Mouse (Mus musculus) kidney, adult 11 months (tissue): ENCODE measurements around the gene BC025920.
A peak's percentile ranks its signal among the peaks of the same experiment; 100 is the strongest.

Source experiments
- DNase-seq: peaks from one replicate; pipeline ENCODE4 v3.0.0; 2022

Gene BC025920

DNA sequence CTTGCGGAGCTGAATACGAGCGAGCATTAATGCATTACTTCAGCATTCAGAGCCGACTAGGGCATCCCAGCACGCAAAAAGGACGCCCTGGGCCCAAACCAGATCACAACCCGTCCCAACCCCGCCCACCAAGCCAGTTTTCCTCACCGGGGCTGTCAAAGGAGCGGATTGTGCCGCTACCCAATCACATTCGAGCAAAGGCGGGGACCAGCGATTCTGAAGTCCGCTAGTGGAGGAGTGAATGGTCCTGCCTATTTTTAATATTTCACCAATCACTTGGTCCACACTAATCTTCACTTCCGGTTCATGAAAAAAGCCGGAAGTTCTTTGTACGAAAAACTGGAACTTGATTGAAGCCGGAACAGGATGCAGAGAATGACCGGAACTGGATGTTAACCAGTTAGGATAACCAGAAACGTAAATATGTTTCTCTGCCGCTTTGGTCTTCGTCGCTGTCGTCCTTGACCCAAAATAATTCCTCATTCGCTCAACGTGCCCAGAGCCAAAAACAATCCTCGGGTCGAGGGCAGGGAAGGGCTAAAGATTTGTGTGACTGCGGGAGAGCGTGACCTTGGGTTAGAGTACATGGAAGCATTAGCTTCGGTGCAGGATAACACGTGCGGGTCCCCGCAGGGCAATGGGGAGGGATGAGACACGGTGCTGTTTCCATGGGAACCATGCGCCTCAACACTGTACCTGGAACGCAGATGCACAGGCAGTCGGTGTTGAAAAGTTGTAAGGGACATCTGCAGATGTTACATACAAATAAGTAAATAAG lies at the start of gene BC025920:
BC025920 (plus strand) TSS at position 297 of the 778 bp plus-strand sequence.
- peak; percentile 98 for DNase-seq

DNA sequence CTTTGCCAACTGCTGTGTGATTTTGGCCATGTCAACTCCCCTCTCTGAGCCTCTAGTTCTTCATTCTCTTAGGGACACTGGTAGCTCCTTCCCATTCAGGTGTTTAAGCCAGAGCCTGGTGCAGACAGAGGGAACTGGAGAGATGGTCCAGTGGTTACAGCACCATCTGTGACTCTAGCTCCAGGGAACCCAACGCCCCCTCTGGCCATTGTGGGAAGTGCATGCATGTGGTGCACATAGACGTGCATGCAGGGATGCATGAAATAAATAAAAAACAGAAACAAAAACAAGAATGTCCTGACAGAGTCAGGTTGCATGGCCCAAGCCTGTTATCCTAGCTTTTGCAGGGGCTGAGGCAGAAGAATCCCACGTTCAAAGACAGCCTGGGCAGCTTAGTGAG lies 49.8 kb upstream of the BC025920 start:
- no peak for DNase-seq

DNA sequence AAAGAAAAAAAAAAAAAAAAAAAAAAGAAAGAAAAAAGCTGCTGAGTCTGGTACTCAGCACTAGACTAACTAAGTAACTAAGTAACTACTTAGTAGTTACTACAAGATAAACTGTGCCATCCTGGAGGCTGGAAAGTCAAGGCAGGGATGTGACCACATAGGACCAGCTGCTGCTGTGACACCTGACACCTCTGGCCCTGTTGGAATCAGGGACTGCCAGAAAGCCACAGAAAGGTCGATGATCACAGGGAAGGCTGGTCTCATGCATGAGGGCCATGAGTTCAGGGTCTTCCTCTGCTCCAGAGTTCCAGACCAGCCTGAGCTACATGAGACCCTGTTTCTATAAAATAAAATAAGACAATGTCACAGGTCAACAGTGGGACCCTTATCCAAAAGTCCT lies 48.6 kb upstream of the BC025920 start:
- DNase-seq = no peak

DNA sequence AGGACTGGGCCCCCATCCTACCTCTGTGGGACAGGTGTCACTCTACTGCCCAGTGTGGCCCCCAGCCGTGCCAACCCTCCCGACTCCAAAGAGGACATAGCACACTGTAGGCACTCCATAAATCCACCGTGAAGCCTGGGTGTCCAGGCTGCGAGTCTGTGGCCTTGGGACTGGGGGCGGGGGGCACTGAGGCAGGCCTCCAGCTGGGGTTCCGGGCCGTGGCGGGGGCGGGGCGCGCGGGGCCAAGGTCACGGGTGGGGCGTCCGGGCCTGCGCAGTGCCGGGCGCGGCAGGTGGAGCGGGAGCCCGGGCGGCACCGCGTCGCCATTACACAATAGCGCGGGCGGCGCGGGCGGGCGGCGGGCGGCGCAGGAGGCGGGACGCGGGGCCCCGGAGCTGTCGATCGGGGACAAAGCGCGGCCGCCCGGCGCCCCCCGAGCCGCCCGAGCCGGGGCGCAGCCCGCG lies 46.9 kb upstream of the BC025920 start, which contains the start of gene Aes:
Aes (plus strand) TSS at position 326 of the 464 bp plus-strand sequence.
- DNase-seq = peak; percentile 78

DNA sequence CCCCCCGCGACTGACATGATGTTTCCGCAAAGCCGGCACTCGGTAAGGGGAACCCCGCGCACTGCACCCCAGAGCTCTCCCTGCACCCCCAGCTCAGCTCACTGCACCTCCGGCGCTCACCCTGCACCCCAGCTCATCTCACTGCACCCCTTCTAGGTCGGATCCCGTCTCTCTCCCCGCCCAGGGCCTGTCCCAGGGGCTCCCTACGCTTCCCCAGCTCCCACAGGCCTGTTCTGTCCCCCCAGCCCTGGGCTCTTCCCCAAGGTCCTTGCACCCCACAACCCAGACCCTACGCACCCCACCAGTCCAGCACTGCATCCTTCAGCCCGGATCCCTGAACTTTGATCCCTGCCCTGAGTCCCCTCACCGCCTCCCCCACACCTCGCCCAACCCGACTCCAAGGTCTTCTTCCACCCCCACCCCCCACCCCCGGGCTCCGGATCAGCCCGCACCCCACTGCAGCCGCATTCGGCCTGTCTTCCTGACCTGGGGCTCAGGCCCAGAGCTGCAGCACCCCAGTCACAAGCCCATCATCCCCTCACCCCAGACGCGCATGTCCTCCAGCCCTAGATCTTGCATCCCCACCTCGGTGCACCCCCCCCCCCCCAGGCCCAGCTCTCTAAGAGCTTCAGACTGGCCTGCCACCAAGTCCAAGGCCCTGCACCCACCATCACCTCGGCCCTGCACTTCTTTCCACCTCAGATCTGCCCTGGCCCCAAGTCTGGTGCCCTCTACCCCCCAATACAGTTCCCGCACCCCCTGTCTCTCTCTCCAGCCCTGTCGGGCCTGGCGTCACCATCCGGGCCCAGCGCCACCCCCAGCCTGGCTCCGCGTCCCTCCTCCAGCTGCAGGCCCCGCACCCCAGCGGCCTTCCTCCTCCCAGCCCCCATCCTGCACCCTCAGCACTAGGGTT lies 46.2 kb upstream of the BC025920 start:
- DNase-seq = peak; percentile 68

DNA sequence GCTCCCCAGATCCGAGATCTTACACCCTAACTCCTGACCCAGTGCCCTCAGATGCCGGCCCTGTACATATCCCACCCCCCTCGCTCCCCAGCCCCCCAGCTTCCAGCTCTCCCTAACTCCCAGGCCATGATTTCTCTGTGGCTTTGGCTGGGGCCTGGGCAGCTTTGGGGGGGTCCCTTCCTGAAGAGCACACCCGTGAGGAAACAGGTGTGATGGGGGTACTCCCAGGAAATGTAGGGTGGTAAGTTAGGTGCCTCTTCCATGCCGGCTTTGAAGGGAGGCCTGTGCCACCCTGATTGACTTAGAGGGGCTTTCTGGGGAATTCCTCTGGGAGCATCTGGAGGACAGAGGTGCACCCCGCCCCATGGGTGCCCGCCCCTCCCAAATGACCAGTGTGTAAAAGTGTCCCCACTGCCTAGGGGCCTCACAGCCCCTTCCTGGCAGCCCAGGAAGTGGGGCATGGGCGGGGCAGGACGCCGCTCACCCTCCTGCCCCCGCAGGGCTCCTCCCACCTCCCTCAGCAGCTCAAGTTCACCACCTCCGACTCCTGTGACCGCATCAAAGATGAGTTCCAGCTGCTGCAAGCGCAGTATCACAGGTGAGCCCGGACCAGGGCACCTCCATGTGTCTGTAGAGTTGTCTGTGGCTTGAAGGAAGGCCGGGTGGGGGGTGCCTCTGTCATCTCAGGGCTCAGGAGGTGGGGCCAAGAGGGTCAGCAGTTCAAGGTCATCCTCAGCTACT lies 45.2 kb upstream of the BC025920 start:
- peak; percentile 69 for DNase-seq

DNA sequence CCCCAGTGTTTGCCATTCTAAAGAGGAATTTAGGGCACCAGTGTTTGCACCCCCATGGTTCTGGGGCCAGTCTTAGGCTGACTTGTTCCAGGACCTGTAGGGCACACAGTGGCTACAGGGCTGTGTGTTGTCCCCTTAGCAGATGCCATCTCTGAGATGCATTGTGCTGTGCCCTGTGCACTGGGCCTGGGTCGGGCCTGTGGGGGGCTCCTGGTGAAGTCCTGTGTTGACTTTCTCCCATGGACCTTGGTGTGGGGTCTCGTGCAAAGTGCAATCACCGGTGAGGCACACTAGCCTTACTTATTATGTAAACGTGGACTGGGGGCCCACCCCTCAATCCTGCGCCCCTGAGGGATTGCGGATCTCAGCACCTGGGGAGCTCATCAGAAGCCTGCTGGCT lies 43.7 kb upstream of the BC025920 start:
- no peak for DNase-seq

DNA sequence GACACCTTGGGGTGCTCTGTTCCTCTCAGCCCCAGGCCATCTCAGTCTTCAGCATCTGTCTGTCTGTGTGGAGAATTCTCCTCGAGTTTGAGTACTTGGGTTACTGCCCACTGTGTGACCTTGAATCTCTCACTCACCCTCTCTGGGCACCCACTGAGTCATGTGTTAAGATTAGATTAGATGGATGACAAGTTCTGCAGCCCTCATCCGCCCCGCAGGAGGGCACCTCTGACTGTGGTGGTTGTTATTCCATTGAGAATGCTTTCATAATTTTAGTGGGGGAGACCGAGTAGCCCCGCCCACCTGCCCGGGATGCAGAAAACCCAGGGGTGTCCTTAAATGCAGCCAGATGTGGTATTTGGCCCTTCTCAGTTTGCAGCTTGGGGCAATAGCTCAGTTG lies 42.6 kb upstream of the BC025920 start:
- no peak for DNase-seq

DNA sequence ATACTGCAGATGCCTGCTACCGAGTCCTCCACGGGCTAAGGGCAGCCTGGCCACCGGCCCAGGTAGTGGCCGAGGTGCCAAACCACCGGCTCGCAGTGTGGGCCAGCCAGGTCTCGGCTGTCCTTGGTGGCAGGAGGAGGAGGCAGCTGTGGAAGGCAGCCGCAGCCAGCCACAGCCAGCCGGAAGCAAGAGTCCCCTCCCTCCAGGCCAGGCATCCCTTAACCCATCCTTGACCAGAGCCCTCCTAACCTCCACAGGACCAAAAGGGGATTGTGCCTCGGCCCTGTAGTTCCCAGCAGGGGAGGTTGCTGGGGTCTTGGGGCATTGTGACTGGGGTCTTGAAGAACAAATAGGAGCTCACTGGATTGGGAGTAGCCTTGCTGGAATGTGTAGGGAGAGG lies 41.9 kb upstream of the BC025920 start:
- DNase-seq = peak; percentile 80

DNA sequence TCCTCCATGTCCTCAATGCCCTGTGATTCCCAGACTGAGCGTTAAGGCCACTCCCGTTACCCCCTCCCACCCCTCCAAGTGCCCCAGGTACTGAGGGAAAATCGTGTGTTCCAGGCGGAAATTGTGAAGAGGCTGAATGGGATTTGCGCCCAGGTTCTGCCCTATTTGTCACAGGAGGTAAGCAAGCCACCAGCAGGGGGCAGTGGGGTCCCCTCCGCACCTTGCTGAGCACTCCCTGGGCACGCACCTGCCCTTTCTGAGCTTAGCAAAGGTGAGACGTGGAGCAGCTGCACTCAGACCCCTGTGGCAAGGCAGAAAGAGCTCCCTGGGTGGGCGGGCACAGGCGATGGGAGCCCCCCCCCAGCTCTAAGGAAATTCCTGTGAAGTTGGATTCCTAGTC lies 41.3 kb upstream of the BC025920 start:
- peak; percentile 65 for DNase-seq

DNA sequence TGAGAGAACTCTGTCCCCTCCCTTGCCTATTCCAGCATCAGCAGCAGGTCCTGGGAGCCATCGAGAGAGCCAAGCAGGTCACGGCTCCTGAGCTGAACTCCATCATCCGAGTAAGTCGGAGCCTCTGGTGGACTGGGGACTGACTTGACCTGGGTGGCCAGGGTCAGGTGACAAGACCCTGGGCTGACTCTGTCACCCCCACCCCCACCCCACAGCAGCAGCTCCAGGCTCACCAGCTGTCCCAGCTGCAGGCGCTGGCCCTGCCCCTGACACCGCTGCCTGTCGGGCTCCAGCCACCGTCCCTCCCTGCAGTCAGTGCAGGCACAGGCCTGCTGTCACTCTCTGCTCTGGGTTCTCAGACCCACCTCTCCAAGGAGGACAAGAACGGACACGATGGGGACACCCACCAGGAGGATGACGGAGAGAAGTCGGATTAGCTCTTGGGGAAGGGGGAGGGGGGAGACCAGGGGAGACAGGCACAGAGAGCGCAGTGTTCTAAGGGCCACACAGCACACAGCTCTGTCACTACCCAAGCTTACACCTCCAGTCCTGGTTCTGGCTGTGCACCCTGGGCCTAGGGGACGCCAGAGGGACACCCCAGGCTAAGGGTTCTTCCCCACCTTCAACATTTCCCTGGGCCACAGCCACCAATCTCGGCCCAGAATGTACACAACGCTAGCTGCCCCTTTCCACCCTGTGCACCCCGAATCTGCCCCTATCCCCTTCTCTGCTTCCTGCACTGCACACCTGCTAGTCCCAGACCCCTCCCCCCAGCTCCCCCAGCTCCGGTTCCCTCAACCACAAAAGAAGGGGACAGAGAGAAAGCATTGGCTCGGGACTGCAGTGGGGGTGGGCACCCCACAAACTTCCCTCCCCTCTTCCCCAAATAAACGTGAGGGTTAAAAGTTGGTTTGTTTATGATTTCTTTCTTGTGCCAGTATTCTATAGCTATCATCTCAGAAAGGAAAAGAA lies 40.5 kb upstream of the BC025920 start:
- no peak for DNase-seq

DNA sequence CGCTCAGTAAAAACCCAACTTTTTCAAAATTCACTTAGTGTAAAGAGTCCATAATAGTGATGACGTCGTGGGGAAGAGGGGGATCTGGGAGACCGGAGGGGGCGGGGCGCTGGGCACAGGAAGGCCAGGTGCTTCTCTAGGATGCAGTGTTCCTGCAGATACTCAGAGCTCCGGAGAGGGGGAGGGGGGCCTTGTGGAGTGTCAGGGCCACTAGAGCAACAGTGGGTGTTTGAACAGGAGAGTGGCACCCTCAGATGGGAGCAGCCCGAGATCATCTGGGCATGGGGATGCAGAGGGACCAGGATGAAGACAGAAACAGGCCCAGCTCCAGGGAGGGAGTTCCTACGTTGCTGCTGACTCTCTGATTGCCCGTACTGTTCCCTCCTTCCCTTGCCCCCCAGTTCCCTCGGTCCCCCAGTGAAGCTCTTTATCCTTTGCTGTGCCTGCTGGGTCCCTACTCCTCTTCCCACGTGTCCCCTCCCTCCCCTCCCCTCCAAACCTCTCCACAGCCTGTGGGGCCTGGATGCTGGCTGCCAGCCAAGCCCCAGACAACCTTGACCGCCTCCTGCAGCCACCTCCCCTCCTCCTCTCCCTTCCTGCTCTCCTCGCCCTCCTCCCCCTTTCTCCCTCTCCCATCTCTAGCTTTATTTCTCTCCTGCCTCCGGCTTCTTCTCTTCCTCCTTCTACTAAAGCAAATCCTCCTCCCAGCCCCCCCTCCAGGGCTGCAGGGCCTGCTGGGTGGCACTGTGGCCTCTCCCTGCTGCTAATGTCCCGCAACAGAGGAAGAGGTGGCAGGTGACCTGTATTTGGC lies 37.5 kb upstream of the BC025920 start:
- DNase-seq = peak; percentile 78

DNA sequence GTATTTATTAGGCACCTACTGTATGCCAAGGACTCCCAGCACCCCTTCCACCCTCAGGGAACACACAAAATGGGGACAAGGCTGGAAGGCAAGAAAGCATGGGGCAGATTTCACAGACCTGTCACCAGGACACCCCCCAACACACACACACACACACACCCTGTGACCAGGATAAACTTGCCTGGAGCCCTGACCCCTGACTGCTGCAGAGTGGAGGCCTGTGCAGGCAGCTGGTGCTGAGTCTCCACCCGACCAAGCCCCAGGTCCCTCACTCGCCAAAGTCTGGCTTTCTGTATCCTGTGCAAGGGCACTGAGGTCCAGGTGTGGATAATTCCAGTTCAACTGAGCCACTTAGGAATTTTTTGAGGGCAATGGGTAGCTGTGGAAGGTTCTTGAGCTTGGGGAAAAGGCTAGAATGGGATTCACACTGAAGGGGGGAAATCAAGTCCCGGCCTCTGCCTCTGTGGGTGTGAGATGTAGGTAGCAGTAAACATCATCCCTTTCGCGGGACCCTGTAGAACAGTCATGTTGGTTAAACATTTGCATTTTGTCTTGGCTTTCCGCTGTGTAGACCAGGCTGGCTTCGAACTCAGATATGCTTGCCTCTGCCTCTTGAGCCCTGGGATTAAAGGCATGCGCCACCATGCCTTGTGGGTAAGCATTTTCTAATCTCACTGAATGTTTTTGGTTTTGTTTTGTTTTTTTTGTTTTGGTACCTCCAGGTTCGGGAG lies 36.4 kb upstream of the BC025920 start:
- DNase-seq = peak; percentile 29

DNA sequence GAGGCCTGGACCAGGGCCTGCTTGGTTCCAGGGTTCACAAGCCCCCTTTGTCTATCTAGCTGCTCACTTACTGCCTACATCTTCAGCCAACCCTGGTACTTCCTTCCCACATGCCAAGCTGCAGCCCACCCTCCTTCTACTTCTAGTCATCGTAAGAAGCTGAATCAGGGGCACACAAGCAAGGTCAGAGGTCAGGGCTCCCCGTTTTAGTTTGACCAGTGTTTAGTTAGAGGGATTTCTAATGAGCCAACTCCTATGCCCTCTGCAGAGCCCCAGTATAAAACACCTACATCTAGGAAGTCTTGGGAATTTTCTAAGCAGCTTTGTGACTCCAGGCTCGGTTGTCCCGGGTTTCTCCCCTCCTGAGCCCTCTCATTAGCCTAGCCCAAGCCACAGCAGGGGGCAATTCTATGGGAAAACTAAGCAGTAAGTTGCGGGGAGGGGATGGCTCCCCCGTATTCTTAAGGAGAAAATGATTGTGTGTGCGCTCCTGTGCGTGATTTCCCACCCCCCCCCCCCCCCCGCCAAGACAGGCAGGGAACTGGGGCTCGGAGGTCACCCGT lies 35.8 kb upstream of the BC025920 start:
- DNase-seq = no peak

DNA sequence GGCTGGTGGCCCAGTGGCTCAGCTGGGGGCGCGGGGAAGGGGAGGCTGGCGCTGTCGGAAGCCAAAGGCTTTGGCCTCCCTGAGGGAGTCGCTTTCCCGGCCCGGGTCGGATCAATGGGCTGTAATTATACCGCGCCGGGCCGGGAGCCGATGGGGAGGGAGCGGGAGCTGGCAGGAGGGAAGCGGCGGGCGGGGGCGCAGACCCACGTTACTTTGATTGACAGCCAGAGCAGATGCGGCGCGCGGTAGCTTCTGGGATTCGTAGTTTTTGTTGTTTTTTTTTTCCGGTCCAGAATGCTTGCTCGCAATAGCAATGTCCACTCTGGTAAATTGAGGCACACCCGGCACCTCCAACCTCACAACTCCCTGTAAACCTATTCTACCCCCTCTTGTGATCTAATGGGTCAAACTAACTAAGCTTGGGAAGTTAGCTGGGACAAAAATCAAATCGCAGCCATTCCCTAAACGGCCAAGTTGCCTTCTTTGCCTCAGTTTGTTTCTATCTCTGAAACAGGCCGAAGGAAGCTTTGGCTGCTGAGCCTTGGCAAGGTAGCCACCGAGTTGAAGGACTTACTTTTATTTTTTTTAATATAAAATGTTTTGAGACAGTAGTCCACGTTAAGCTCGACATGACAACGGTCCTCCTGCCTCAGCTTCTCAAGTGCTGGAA lies 35.1 kb upstream of the BC025920 start:
- DNase-seq = peak; percentile 96

DNA sequence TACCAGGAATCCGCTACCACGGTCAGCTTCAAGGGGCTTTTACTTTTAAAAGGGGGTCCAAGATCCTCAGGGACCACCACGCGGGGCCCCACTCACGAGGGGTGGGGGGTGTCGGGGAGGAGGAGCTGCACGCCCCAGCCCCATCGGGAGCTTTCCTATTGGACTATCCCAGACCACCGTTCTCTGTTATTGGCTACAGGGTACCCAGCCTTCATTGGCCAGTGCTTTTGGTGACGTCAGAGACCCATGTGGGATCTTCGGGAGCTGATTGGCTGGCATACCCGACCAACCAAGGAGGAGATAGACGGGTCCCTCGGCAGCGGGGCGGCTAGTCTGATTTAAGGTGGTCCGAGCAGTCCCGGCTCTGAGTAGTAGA lies 34.6 kb upstream of the BC025920 start:
- DNase-seq = peak; percentile 100

DNA sequence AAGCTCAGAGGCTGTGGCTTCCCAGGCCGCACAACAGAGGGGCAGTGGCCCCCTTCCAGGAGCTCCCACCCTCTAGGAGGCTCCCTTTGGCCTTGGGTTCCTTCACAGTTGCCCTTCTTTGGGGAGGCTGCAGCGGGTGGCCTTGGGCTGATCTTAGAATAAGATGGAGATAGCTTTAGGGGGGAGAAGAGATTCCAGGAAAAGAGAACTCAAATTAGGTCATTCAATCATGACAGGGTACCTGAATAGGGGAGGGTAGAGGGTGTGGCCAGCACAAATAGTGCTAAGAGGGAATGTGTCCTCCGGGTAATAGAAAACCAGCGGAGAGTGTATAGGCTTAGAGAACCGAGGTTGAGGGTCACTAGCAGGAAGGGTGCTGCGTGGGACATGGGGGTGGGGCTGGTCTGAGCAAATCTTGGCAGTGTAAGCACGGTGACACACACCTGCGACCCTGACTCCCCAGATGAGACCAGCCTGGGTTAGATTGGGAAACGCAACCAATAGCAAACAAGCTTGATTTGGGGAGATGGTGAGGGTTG lies 33.9 kb upstream of the BC025920 start:
- DNase-seq = peak; percentile 54

DNA sequence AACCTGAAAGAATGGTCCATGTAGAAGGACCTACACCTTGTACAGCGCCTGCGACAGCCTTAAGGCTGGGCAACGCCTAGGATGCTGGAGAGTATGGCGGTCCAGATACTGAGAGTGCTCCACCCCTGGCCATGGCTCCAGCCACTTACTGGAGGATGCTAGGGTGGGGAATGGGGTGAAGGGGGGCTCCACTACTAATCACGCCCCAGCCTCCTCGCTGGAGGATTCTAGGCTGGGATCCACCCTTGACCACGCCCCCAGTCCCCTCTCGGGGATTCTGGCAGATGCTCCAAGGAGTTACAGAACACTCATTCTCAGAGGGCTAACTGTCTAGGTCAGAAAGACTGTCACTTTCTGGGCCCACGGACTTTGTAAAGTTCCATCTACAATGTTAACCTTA lies 33.1 kb upstream of the BC025920 start:
- no peak for DNase-seq
